Mouse (Mus musculus): ENCODE data around the gene Bloc1s2. TPM values are rescaled to one million over a fixed set of nuclear protein-coding genes. Genes with fewer than 3 reads are reported as not detected.

The Bloc1s2 gene
- total and polyA plus RNA-seq, 3 experiments: 151 to 193 TPM; not detected in 1

DNA sequence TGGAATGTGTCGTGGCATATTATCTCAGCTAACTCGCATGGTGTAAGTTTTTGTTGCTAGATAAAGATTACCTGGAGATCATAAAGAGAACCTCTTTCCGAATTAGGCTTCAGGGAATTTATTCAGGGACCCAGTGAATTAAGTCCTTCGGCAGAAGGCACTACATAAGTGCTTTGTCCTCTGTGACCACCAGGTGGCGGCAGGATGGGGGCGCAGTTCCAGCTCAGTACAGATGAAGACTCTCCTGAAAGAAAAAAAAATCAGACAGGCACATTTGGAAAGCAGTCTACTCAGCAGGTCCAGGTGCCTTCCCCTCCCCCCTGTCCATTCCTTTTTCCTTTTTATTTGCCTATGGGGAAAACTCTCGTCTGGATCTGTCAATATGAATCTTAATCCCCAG lies 48.9 kb upstream of the Bloc1s2 start (continued):
- TF ChIP-seq MAZ (IDR thresholded peaks at IDR 0.05; ENCODE audit: low read depth, low read length) (peak; percentile 92), ELF1 (IDR thresholded peaks at IDR 0.05; ENCODE audit: low read depth, low read length) (0 out of 2 replicates have a peak, but pooled peaks have one; percentile 36), HCFC1 (IDR thresholded peaks at IDR 0.05; ENCODE audit: low read depth, low read length) (no peak), USF1 (IDR thresholded peaks at IDR 0.05; ENCODE audit: low read depth, low read length) (no peak), ZNF384 (IDR thresholded peaks at IDR 0.05; ENCODE audit: low read depth, low read length) (peak; percentile 96), MXI1 (IDR thresholded peaks at IDR 0.05; ENCODE audit: low read depth, low read length) (no peak), RCOR1 (IDR thresholded peaks at IDR 0.05; ENCODE audit: low read depth, low read length) (no peak)

DNA sequence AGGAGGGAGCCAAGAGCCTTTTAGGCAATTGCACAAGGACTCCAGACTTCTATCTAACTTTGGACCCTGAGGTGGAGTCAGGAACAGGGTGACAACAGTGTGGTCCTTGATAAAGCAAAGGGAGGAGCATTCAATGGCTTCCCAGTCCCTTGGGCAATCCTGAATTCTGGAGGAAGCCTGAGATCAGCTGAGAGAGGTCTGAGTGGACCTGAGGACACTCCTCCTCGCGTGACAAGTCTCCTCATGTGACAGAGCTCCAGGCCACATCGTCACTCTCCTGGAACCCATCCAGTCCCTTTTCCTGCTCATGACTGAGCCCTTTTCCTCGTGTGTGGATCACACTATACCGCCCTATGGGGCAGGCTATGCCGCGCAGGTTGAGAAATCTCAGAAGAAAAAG lies 47.7 kb upstream of the Bloc1s2 start:
- H3K9ac ChIP-seq (ENCODE audit: control insufficient read depth, low read depth, low read length, poor library complexity, severe bottlenecking): no peak overlapping the region
- peaks cover 8 to 31% of the 10 kb centered on the region in 2 experiments for H3K4me1 ChIP-seq (ENCODE audit: control insufficient read depth in 1 of 2, insufficient read depth in 2 of 2, low read length in 2 of 2)
- no peak for DNase-seq (ENCODE audit: low read depth, low spot score)
- TF ChIP-seq MAZ (IDR thresholded peaks at IDR 0.05; ENCODE audit: low read depth, low read length): no peak
- H3K9me3 ChIP-seq (replicated peaks; ENCODE audit: insufficient read depth, low read length): no peaks in the 10 kb centered on the region
- H3K4me3 ChIP-seq (ENCODE audit: control insufficient read depth in 1 of 2, insufficient read depth in 1 of 2, low read depth in 2 of 2, low read length in 2 of 2): no peak overlapping the region
- H3K79me2 ChIP-seq (ENCODE audit: control insufficient read depth, insufficient read depth, low read length, poor library complexity): no peaks in the 10 kb centered on the region
- peaks cover 0 to 17% of the 10 kb centered on the region in 2 experiments; a peak in 2 of 4 replicates for H3K36me3 ChIP-seq (ENCODE audit: control insufficient read depth in 1 of 2, insufficient read depth in 2 of 2, low read length in 2 of 2)
- H3K27me3 ChIP-seq (ENCODE audit: control insufficient read depth in 1 of 2, insufficient read depth in 2 of 2, low read length in 2 of 2): peaks cover 5 to 12% of the 10 kb centered on the region in 2 experiments
- no peak overlapping the region for H3K27ac ChIP-seq (ENCODE audit: control insufficient read depth, low read depth, low read length)

GRCm38 (mm10) chr19:44192342-44192741 lies 46.1 kb upstream of the Bloc1s2 start, which contains the start of gene Pkd2l1:
Pkd2l1 (minus strand) TSS chr19:44192442.
- H3K27ac ChIP-seq (ENCODE audit: control insufficient read depth, low read depth, low read length): no peak within 1 kb of the TSS
- peaks cover 6 to 17% of the 10 kb centered on the region in 2 experiments for H3K4me1 ChIP-seq (ENCODE audit: control insufficient read depth in 1 of 2, insufficient read depth in 2 of 2, low read length in 2 of 2)

DNA sequence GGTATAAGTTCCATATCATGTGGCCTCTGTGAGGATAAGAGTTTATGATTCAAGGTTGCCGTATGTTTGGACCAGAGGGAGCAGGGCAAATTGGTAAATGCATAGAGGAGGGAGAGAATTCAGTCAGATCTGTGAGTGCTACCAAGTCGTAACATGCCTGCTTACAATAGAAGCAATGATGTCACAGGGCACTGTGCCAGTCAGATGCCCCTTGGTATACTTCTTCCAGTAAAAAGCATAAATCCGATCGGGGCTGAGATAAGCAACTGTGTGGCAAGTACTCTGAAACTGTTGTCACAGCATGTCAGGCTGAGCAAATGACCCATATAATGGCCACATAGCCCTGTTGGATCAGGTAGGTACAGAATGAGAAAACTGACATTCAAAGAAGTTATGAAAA lies 42.8 kb upstream of the Bloc1s2 start:
- Histone ChIP-seq H3K79me2 (ENCODE audit: control insufficient read depth, insufficient read depth, low read length, poor library complexity) (no peaks in the 10 kb centered on the region), H3K27me3 (ENCODE audit: control insufficient read depth in 1 of 2, insufficient read depth in 2 of 2, low read length in 2 of 2) (peaks cover 11 to 12% of the 10 kb centered on the region in 2 experiments), H3K9ac (ENCODE audit: control insufficient read depth, low read depth, low read length, poor library complexity, severe bottlenecking) (no peak overlapping the region), H3K9me3 (replicated peaks; ENCODE audit: insufficient read depth, low read length) (no peaks in the 10 kb centered on the region), H3K4me3 (ENCODE audit: control insufficient read depth in 1 of 2, insufficient read depth in 1 of 2, low read depth in 2 of 2, low read length in 2 of 2) (no peak overlapping the region), H3K4me1 (ENCODE audit: control insufficient read depth in 1 of 2, insufficient read depth in 2 of 2, low read length in 2 of 2) (peaks cover 0 to 6% of the 10 kb centered on the region in 2 experiments; a peak in 2 of 4 replicates), H3K36me3 (ENCODE audit: control insufficient read depth in 1 of 2, insufficient read depth in 2 of 2, low read length in 2 of 2) (peaks cover 0 to 2% of the 10 kb centered on the region in 2 experiments; a peak in 2 of 4 replicates), H3K27ac (ENCODE audit: control insufficient read depth, low read depth, low read length) (no peak overlapping the region)
- TF ChIP-seq GATA1 (IDR thresholded peaks at IDR 0.05; ENCODE audit: low read depth, low read length) (no peak), MAX (IDR thresholded peaks at IDR 0.05; ENCODE audit: low read length) (no peak), JUND (IDR thresholded peaks at IDR 0.05; ENCODE audit: low read depth, low read length) (no peak), HCFC1 (IDR thresholded peaks at IDR 0.05; ENCODE audit: low read depth, low read length) (no peak), TCF12 (IDR thresholded peaks at IDR 0.05; ENCODE audit: low read depth, low read length) (no peak), USF2 (IDR thresholded peaks at IDR 0.05; ENCODE audit: borderline replicate concordance in 1 of 2, insufficient read depth in 1 of 2, low read depth in 1 of 2, low read length in 2 of 2) (no peak), MAZ (IDR thresholded peaks at IDR 0.05; ENCODE audit: low read depth, low read length) (no peak), KAT2A (conservative IDR thresholded peaks at IDR 0.05; ENCODE audit: low read depth, low read length) (no peak), ZMIZ1 (IDR thresholded peaks at IDR 0.05; ENCODE audit: low read depth, low read length) (no peak), MAFK (IDR thresholded peaks at IDR 0.05; ENCODE audit: borderline replicate concordance, low read depth, low read length) (no peak), ZNF384 (IDR thresholded peaks at IDR 0.05; ENCODE audit: low read depth, low read length) (no peak), ELF1 (IDR thresholded peaks at IDR 0.05; ENCODE audit: low read depth, low read length) (no peak), ZC3H11A (IDR thresholded peaks at IDR 0.05; ENCODE audit: low read depth, low read length) (no peak), TBP (IDR thresholded peaks at IDR 0.05; ENCODE audit: low read depth, low read length) (no peak), POLR2A (IDR thresholded peaks at IDR 0.05; ENCODE audit: control insufficient read depth in 1 of 2, insufficient read depth in 1 of 2, low read depth in 1 of 2, low read length in 2 of 2, poor library complexity in 1 of 2) (no peak), UBTF (IDR thresholded peaks at IDR 0.05; ENCODE audit: borderline replicate concordance, insufficient read depth, low read depth, low read length) (no peak), ZKSCAN1 (IDR thresholded peaks at IDR 0.05; ENCODE audit: low read depth, low read length) (no peak)
- no peak for DNase-seq (ENCODE audit: low read depth, low spot score)

More at GRCm38 (mm10) chr19:44192342-44192741, 46.1 kb upstream of the Bloc1s2 start, which contains the start of gene Pkd2l1:
- Histone ChIP-seq H3K27me3 (ENCODE audit: control insufficient read depth in 1 of 2, insufficient read depth in 2 of 2, low read length in 2 of 2) (peaks cover 10 to 12% of the 10 kb centered on the region in 2 experiments), H3K9ac (ENCODE audit: control insufficient read depth, low read depth, low read length, poor library complexity, severe bottlenecking) (no peak within 1 kb of the TSS), H3K9me3 (replicated peaks; ENCODE audit: insufficient read depth, low read length) (no peaks in the 10 kb centered on the region), H3K4me3 (ENCODE audit: control insufficient read depth in 1 of 2, insufficient read depth in 1 of 2, low read depth in 2 of 2, low read length in 2 of 2) (no peak within 1 kb of the TSS), H3K79me2 (ENCODE audit: control insufficient read depth, insufficient read depth, low read length, poor library complexity) (no peaks in the 10 kb centered on the region), H3K36me3 (ENCODE audit: control insufficient read depth in 1 of 2, insufficient read depth in 2 of 2, low read length in 2 of 2) (peaks cover 0 to 9% of the 10 kb centered on the region in 2 experiments; a peak in 2 of 4 replicates)
- no peak for DNase-seq (ENCODE audit: low read depth, low spot score)
- no peak for TF ChIP-seq NRF1 (IDR thresholded peaks at IDR 0.05; ENCODE audit: insufficient read depth, low read depth, low read length, poor library complexity, severe bottlenecking)
- TF ChIP-seq JUND (IDR thresholded peaks at IDR 0.05; ENCODE audit: low read depth, low read length): no peak

Measured in MEL (cell line).